Comparison of ENCODE assay signal across 8 mouse cellular contexts in genomic region chr4:138494905-138495304, GRCm38 (mm10). TPM values are rescaled to one million over a fixed set of nuclear protein-coding genes. Genes with fewer than 3 reads are reported as not detected.
DNase-seq lines count a peak whose midpoint lies in the region; ATAC-seq lines count a peak whose summit lies in the region.

No protein-coding gene starts in this region.

- no peak overlapping the region for H3K4me3 ChIP-seq in heart, embryonic 11.5 days (ENCODE audit: low read depth, low read length)
- no peak overlapping the region; the same call in 1 of the 2 replicates for H3K4me3 ChIP-seq in hindbrain, embryonic 10.5 days
- H3K4me3 ChIP-seq in stomach, embryonic 16.5 days (replicated peaks; ENCODE audit: low read length), result no peak overlapping the region

- H3K36me3 ChIP-seq in heart, embryonic 11.5 days (ENCODE audit: control insufficient read depth, insufficient read depth, low read length), result no peaks in the 10 kb centered on the region
- no peaks in the 10 kb centered on the region for H3K36me3 ChIP-seq in hindbrain, embryonic 10.5 days
- no peaks in the 10 kb centered on the region for H3K36me3 ChIP-seq in stomach, embryonic 16.5 days (ENCODE audit: control insufficient read depth, insufficient read depth, low read length)

- H3K9me3 ChIP-seq in heart, embryonic 11.5 days (replicated peaks; ENCODE audit: control insufficient read depth, low read length), result no peaks in the 10 kb centered on the region
- no peaks in the 10 kb centered on the region for H3K9me3 ChIP-seq in hindbrain, embryonic 10.5 days
- no peaks in the 10 kb centered on the region for H3K9me3 ChIP-seq in stomach, embryonic 16.5 days (replicated peaks; ENCODE audit: control insufficient read depth, low read length)

- peak; percentile 96 for DNase-seq in heart, adult 11 months
- peak; percentile 42 for DNase-seq in embryo, embryonic 9.5 days (ENCODE audit: extremely low spot score)
- DNase-seq in hindbrain, embryonic 10.5 days (ENCODE audit: low spot score), result peak; percentile 81
- DNase-seq in lung, postnatal 4 days, result peak; percentile 29 to 77

- 18% methylated on average over 5 of the region's 5 CpGs for WGBS in heart, embryonic 11.5 days (ENCODE audit: insufficient replicate concordance)
- 11% methylated on average over 5 of the region's 5 CpGs for WGBS in hindbrain, embryonic 10.5 days
- WGBS in stomach, embryonic 16.5 days, result 34% methylated on average over 5 of the region's 5 CpGs

- H3K4me2 ChIP-seq in heart, embryonic 11.5 days, result no peak overlapping the region
- H3K4me2 ChIP-seq in stomach, embryonic 16.5 days (ENCODE audit: low read depth, low read length), result peak overlapping the region; percentile 8; the same call in 1 of the 2 replicates

- H3K4me1 ChIP-seq in heart, embryonic 11.5 days (ENCODE audit: control insufficient read depth, insufficient read depth, low read length), result peaks cover 6% of the 10 kb centered on the region; the same call in 1 of the 2 replicates
- H3K4me1 ChIP-seq in hindbrain, embryonic 10.5 days (replicated peaks), result peaks cover 69% of the 10 kb centered on the region
- H3K4me1 ChIP-seq in stomach, embryonic 16.5 days (ENCODE audit: control insufficient read depth, insufficient read depth, low read length), result peaks cover 34% of the 10 kb centered on the region

- no peak for ATAC-seq in heart, embryonic 11.5 days (replicated peaks; ENCODE audit: insufficient number of reproducible peaks, low FRiP score, low TSS enrichment)
- peak; percentile 60; the same call in 1 of the 2 replicates for ATAC-seq in stomach, embryonic 16.5 days (ENCODE audit: insufficient read depth, low FRiP score)
- no peak for ATAC-seq in activated CD4-positive, CD25-positive, alpha-beta regulatory T cell, adult 4 months
- ATAC-seq in cerebellum, adult (ENCODE audit: insufficient number of reproducible peaks, low FRiP score, low TSS enrichment), result no peak

- peaks cover 26% of the 10 kb centered on the region for H3K27me3 ChIP-seq in heart, embryonic 11.5 days (ENCODE audit: control insufficient read depth, insufficient read depth, low read length)
- H3K27me3 ChIP-seq in hindbrain, embryonic 10.5 days (ENCODE audit: insufficient read depth, poor library complexity, severe bottlenecking), result peaks cover 5% of the 10 kb centered on the region
- H3K27me3 ChIP-seq in stomach, embryonic 16.5 days (ENCODE audit: control insufficient read depth, insufficient read depth, low read length), result no peaks in the 10 kb centered on the region

- H3K27ac ChIP-seq in heart, embryonic 11.5 days (ENCODE audit: low read depth, low read length), result no peak overlapping the region
- peak overlapping the region; percentile 86 for H3K27ac ChIP-seq in hindbrain, embryonic 10.5 days
- peak overlapping the region; percentile 60; the same call in 1 of the 2 replicates for H3K27ac ChIP-seq in stomach, embryonic 16.5 days (ENCODE audit: low read length)

- H3K9ac ChIP-seq in heart, embryonic 11.5 days (ENCODE audit: low read depth, low read length), result no peak overlapping the region
- H3K9ac ChIP-seq in stomach, embryonic 16.5 days (ENCODE audit: low read length), result no peak overlapping the region

RNA-seq across cellular contexts. Expression of gene Camk2n1, which starts 40.8 kb away (rescaled TPM):
- 1.2 and 1.4 TPM in 2 replicates for polyA plus RNA-seq in heart, embryonic 11.5 days (2014; fragmentation: Nextera tagmentation; extraction: Ambion mirVana)
- polyA plus RNA-seq in hindbrain, embryonic 10.5 days (2016; fragmentation: Nextera tagmentation; extraction: Ambion mirVana), result 2.9 and 5.1 TPM in 2 replicates
- polyA plus RNA-seq in stomach, embryonic 16.5 days (2015; fragmentation: Nextera tagmentation; extraction: Ambion mirVana), result 2.8 and 3.2 TPM in 2 replicates
- polyA plus RNA-seq in activated CD4-positive, CD25-positive, alpha-beta regulatory T cell, adult 4 months (2017; shearing (Covaris generic)), result under 1 TPM; 0.38 to 0.80 TPM

Comparison
In these comparisons a context has a peak if more than half of its experiments do, and no peak if none do; other contexts are left out.
1. DNase-seq: peak in every context shown above with its lines; median percentile 96 in heart, adult 11 months; 81 in hindbrain, embryonic 10.5 days; 53 in lung, postnatal 4 days; 42 in embryo, embryonic 9.5 days.